Mouse (Mus musculus) cortical plate, adult 2 months (tissue): ENCODE results near the gene Krt6a.

ENCODE experiments used
- CTCF ChIP-seq: fragments of 200-500 bp; IDR thresholded peaks from 2 replicates; pipeline ENCODE4 v1.5.1; 2011; ENCODE audit warnings: mild to moderate bottlenecking, control low read depth, low read length; ENCODE audit not compliant: insufficient read depth; ENCODE audit errors: extremely low read depth
- POLR2A ChIP-seq: fragments of 200-500 bp; IDR thresholded peaks from 2 replicates; pipeline ENCODE4 v1.6.1; 2011; ENCODE audit warnings: mild to moderate bottlenecking, low read length, control low read depth; ENCODE audit not compliant: insufficient read depth; ENCODE audit errors: extremely low read depth

DNA sequence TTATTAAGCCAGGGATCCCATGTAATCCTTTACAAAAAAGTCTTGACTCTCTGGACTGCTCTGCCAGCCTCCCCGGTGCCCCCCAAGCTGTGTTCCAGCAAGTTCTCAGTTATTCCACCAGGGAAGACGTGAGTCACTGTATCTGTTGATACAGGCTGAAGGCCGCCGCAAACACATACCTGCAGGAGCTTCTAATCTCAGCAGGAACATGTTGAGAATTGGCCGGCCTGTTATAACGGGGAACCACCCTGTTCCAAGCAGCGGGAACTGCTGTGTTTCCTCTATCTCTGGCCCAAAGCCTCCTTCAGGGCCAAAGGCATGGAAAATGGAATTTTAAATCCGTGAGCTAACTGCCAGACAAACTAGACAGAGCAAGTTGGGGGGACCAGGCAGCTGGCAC lies 19.6 kb upstream of the Krt6a start:
- no peak for TF ChIP-seq POLR2A
- no peak for TF ChIP-seq CTCF
